Mouse (Mus musculus): ENCODE data around the gene Dcaf12l1.
"Not testable (repeated sequence)": the region's sequence is repeated elsewhere in the genome, so short reads cannot be mapped to it uniquely, and the experiment has no call there.

Gene Dcaf12l1

DNA sequence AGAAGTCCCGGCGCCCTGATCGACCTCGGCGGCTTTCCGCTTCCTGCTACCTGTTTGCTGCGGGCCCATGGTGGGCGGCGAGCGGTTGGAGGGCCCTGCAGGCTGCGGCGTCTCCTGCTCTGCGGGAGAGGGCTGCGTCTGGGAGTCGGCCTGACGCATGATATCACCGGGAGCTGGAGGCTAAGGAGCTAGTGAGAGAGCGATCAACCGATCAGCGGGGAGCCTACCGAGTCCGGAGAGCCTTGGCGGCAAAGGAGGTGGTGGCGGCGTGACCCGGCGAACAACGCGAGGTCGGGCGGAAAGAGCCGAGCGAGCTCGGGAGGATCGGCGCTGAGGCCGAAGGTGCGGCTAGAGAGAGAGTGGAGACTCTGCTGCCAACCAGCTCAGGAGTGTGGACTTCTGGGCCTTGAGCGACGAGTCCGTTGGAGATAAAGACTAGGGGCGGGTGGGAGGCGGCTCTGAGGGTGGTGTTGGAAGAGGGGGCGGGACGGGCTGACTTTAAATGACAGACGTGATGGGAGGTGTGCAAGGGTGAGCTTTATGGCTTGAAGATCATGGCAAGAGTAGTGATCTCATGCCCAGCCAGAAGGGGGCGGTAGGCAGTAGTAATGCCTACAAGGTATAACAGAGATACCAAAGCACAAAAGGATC is at the start of gene Dcaf12l1:
Gene Dcaf12l1 (minus strand): TSS at position 437 of the 651 bp plus-strand sequence.
- peak; percentile 0 for DNase-seq (ENCODE audit: low read depth, low spot score)

- DNase-seq (ENCODE audit: low read depth, low spot score) = not testable (repeated sequence)
Observed at GRCm38 (mm10) chrX:44809356-44809755, 19.4 kb upstream of the Dcaf12l1 start.

DNA sequence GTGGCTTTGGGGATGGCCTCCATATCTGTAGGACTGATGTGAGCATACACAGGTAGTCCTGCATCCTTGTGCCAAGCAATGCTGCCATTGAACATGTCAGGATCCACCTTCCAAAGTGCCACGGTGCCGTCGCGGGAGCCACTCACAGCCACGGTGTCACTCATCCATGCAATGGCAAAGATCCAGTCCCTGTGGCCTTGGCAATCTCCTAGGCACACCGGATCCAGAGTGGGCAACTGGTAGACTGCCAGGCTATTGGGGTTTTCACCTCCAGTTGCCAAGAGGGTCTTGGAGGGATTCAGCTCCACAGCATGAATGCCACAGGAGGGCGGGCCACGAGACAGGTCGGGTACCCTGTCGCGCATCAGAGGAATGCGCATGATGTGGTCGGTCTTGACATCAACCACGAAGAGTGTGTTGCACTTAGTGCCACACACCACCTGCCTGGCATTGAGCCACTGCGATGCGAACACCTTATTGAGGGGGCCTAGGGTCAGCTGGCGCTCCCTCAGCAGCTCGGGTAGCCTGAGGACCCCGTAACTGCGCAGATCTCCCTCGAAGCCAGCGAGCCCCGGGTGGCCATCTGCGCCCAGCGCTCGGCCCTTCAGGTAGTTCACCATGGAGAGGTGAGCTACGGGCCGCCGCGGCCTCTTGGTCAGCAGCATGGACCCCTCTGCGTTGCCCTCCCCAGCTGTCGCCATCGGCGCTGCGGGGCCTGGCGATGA is 799 bp downstream of the Dcaf12l1 start:
- no peak for DNase-seq (ENCODE audit: low read depth, low spot score)
